Mouse (Mus musculus) embryonic fibroblast, embryonic 13.5 days (primary cell): ENCODE results near the gene F2rl1. TPM values are rescaled to one million over a fixed set of nuclear protein-coding genes. Genes with fewer than 3 reads are reported as not detected.

Source experiments
- H3K27ac ChIP-seq: 2 replicates; pipeline ENCODE4 v1.5.1; 2012; ENCODE audit warnings: low read length, control low read depth, inconsistent platforms; ENCODE audit not compliant: insufficient read depth
- H3K4me1 ChIP-seq: 2 replicates; pipeline ENCODE4 v1.6.1; 2011; ENCODE audit warnings: low read length; ENCODE audit not compliant: control insufficient read depth, insufficient read depth
- H3K4me3 ChIP-seq: 2 replicates; pipeline ENCODE4 v1.5.1; 2011; ENCODE audit warnings: mild to moderate bottlenecking, control low read depth, low read length; ENCODE audit not compliant: insufficient read depth
- CTCF ChIP-seq: IDR thresholded peaks from 2 replicates; pipeline ENCODE4 v1.5.1; 2011; ENCODE audit warnings: mild to moderate bottlenecking, control low read depth, low read length, moderate library complexity, borderline replicate concordance; ENCODE audit not compliant: insufficient read depth
- POLR2A ChIP-seq: IDR thresholded peaks from 2 replicates; pipeline ENCODE4 v1.6.1; 2011; ENCODE audit warnings: low read depth, mild to moderate bottlenecking, control low read depth, low read length, moderate library complexity
- polyA plus RNA-seq: library from polyadenylated mRNA; stranded (reverse); fragments of >200 nt; gene quantifications from 2 replicates; pipeline ENCODE4 v1.2.4, GENCODE M21; 2011; ENCODE audit warnings: low read depth; ENCODE audit not compliant: missing spikeins, insufficient read length

Gene F2rl1
- polyA plus RNA-seq, 1 experiment = 11.9 TPM

DNA sequence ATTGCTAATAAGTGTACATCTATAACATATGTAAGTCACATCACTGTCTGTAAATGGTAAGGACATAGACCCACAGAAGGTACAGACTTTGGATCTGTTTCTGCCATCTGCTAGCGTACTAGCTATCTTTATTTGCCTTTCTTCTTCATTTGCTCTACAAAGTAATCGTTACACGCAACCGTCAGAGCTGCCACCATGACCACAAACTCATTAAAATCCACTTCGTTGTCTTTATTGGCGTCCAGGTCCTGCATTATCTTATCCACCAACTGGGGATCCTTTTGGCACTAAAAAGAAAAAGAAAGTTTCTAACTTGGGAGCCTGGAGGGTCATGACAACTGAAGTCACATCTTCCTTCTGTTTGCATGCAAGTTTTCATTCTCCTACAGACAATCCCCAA lies 47.9 kb downstream of the F2rl1 start:
- Histone ChIP-seq H3K4me1 (no peaks in the 10 kb centered on the region), H3K4me3 (no peak overlapping the region), H3K27ac (no peak overlapping the region)
- TF ChIP-seq POLR2A (no peak), CTCF (no peak)

DNA sequence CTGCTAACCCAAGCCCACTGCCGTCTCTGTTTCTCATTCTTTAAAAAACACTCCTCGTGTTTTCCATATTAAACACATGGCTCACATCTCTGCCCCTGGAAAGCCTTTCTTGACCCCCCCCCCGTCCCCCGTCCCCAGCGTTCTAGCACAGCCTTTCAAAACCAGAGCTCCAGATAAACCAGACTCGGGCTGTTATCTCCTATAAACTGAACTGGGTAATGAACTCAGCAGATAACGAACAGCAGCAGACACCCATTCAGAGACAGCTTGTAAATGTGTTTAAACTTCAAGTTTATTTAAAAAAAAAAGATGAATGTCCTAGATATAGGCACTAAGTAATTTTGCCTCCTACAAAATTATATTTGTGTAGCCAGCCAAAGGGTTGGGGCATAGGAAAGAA lies 49.9 kb downstream of the F2rl1 start:
- Histone ChIP-seq H3K27ac (no peak overlapping the region), H3K4me1 (no peaks in the 10 kb centered on the region), H3K4me3 (no peak overlapping the region)
- TF ChIP-seq POLR2A (no peak), CTCF (no peak)

DNA sequence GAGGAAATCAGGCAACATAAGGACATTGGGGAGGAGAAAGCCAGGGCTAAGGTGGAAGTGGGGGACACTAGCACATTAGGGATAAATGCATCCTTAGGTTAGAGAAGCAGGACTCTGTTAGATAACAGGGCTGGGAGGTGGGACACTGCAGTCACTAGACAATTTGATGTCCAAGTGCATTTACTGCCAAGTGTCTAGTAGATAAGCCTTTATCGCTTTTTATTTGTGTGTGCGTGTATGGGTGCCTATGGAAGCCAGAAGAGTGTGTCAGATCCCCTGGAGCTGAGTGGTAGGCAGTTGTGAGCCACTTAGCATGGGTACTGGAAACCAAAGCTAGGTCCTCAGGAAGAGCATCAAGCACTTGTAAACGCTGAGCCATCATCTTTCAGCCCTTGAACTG lies 50.7 kb downstream of the F2rl1 start:
- TF ChIP-seq POLR2A = no peak
- TF ChIP-seq CTCF = no peak

DNA sequence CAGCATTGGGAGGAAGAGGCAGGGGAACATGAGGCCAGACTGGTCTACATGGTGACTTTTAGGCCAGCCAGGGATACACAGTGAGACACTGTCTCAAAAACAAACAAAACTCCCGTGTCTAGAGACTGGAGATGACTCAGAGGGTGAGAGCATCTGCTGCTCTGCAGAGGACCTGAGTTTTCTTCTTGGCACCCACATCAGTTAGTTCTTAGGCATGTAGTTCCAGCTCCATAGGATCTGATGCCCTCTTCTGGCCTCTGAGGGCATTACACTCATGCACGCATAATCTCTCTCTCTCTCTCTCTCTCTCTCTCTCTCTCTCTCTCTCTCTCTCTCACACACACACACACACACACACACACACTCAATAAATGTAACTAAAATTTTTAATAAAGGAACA lies 54.1 kb downstream of the F2rl1 start:
- no peaks in the 10 kb centered on the region for H3K4me1 ChIP-seq
- H3K4me3 ChIP-seq = no peak overlapping the region
- no peak overlapping the region for H3K27ac ChIP-seq
- TF ChIP-seq POLR2A (no peak), CTCF (no peak)

More for the DNA sequence above, 50.7 kb downstream of the F2rl1 start:
- H3K4me3 ChIP-seq = no peak overlapping the region
- H3K27ac ChIP-seq = no peak overlapping the region
- H3K4me1 ChIP-seq = no peaks in the 10 kb centered on the region

Other genes with a start within 250 kb of the F2rl1 start
- gene Zbed3, start 201.6 kb downstream of the F2rl1 start, polyA plus RNA-seq = 36.5 and 58.5 TPM in 2 replicates
- gene Aggf1, start 149.9 kb downstream of the F2rl1 start, polyA plus RNA-seq = 24.1 and 24.2 TPM in 2 replicates
- not detected in 2 replicates for gene Crhbp, start 80.3 kb downstream of the F2rl1 start, polyA plus RNA-seq
- not detected in 2 replicates for gene S100z, start 46.5 kb downstream of the F2rl1 start, polyA plus RNA-seq
- 268 and 320 TPM in 2 replicates for gene F2r, start 93.3 kb upstream of the F2rl1 start, polyA plus RNA-seq
- gene F2rl2, start 171.6 kb upstream of the F2rl1 start, polyA plus RNA-seq = 0.20 TPM in 1 of 2 replicates, not detected in the other